Mouse (Mus musculus) intestine, embryonic 14.5 days (tissue): ENCODE results near the gene Atpif1. TPM values are rescaled to one million over a fixed set of nuclear protein-coding genes. Genes with fewer than 3 reads are reported as not detected.
A peak's percentile ranks its signal among the peaks of the same experiment; 100 is the strongest.
"Not testable (repeated sequence)": the region's sequence is repeated elsewhere in the genome, so short reads cannot be mapped to it uniquely, and the experiment has no call there.

Experiments used
- ATAC-seq: fragments of 200-750 bp; cut with Nextera tagmentation; replicated peaks from 2 replicates; pipeline ENCODE4 v1.8.0; 2017; ENCODE audit warnings: low read depth, moderate number of reproducible peaks, moderate TSS enrichment, moderate library complexity; ENCODE audit not compliant: low FRiP score, low TSS enrichment
- DNase-seq: peaks from one replicate; pipeline ENCODE4 v3.0.0-alpha.2; 2018; ENCODE audit warnings: low spot score
- H3K27ac ChIP-seq: fragments of 300-500 bp; sonication (generic); 2 replicates; pipeline ENCODE4 v1.5.1; 2014; ENCODE audit warnings: low read depth, mild to moderate bottlenecking, control low read depth
- H3K27me3 ChIP-seq: fragments of 300-500 bp; sonication (generic); replicated peaks from 2 replicates; pipeline ENCODE4 v1.6.1; 2014; ENCODE audit warnings: low read length, control low read depth; ENCODE audit not compliant: control insufficient read depth, insufficient read depth
- H3K36me3 ChIP-seq: fragments of 300-500 bp; sonication (generic); 2 replicates; pipeline ENCODE4 v1.6.1; 2014; ENCODE audit warnings: low read length, control low read depth; ENCODE audit not compliant: control insufficient read depth, insufficient read depth
- H3K4me1 ChIP-seq: fragments of 300-500 bp; sonication (generic); replicated peaks from 2 replicates; pipeline ENCODE4 v1.6.1; 2014; ENCODE audit warnings: low read length, control low read depth, mixed read lengths; ENCODE audit not compliant: control insufficient read depth, insufficient read depth
- H3K4me2 ChIP-seq: fragments of 300-500 bp; sonication (generic); 2 replicates; pipeline ENCODE4 v1.6.1; 2014; ENCODE audit warnings: low read length
- H3K4me3 ChIP-seq: fragments of 300-500 bp; sonication (generic); 2 replicates; pipeline ENCODE4 v1.5.1; 2014; ENCODE audit warnings: low read depth, low read length, control low read depth, mixed read lengths
- H3K9ac ChIP-seq: fragments of 300-500 bp; sonication (generic); 2 replicates; pipeline ENCODE4 v1.6.1; 2014; ENCODE audit warnings: mild to moderate bottlenecking, low read length
- H3K9me3 ChIP-seq: fragments of 300-500 bp; sonication (generic); 2 replicates; pipeline ENCODE4 v1.6.1; 2016; ENCODE audit warnings: low read length, control low read depth; ENCODE audit not compliant: control insufficient read depth
- WGBS: fragments of 180-500 bp; shearing (Covaris S2); extraction: QIAGEN DNeasy Blood & Tissue Kit; methylation state at CpG from one replicate; pipeline ENCODE4 v1.1.7; 2014; 5-methylcytosine and 5-hydroxymethylcytosine counted together
- polyA plus RNA-seq: library from polyadenylated mRNA; unstranded; fragments of >200 nt; fragmentation: Nextera tagmentation; extraction: Ambion mirVana; gene quantifications from 2 replicates; pipeline ENCODE4 v1.2.1, GENCODE M21; 2014

Atpif1 gene
- polyA plus RNA-seq, 1 experiment from 2014 or later, result 1,370 TPM

DNA sequence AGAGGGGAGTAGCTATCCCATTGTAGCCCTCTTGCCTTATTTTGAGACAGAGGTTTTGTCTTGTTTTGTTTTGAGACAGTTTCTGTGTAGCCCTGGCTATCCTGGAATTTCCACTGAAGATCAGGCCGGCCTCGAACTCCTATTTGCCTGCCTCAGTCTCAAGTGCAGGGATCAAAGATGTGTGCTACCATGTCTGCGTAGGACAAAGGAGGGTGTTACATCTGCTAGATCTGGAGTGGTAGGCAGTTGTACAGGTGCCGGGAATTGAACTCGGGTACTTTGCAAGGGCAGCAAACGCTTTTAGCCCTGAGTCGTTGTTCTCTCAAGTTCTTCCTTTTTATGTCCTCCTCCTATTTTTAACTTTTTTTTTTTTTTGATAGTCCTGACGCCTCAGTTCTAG is 42.4 kb downstream of the Atpif1 start:
- Histone ChIP-seq H3K36me3 (peaks cover 11% of the 10 kb centered on the region), H3K4me1 (no peaks in the 10 kb centered on the region), H3K27ac (no peak overlapping the region), H3K4me3 (no peak overlapping the region), H3K27me3 (no peaks in the 10 kb centered on the region), H3K9me3 (no peaks in the 10 kb centered on the region), H3K9ac (no peak overlapping the region), H3K4me2 (no peak overlapping the region)
- DNase-seq (no peak), ATAC-seq (no peak)
- WGBS, result 88% methylated on average over 8 of the region's 8 CpGs

GRCm38 (mm10) chr4:132490273-132491010 is 43.0 kb downstream of the Atpif1 start:
- H3K4me3 ChIP-seq, result no peak overlapping the region
- DNase-seq, result no peak
- H3K9me3 ChIP-seq, result no peaks in the 10 kb centered on the region
- ATAC-seq, result no peak
- H3K36me3 ChIP-seq, result peaks cover 7% of the 10 kb centered on the region; the same call in 1 of the 2 replicates
- no peak overlapping the region for H3K9ac ChIP-seq
- H3K27me3 ChIP-seq, result no peaks in the 10 kb centered on the region
- no peaks in the 10 kb centered on the region for H3K4me1 ChIP-seq
- 90% methylated on average over 13 of the region's 15 CpGs for WGBS
- H3K4me2 ChIP-seq, result no peak overlapping the region
- no peak overlapping the region for H3K27ac ChIP-seq

DNA sequence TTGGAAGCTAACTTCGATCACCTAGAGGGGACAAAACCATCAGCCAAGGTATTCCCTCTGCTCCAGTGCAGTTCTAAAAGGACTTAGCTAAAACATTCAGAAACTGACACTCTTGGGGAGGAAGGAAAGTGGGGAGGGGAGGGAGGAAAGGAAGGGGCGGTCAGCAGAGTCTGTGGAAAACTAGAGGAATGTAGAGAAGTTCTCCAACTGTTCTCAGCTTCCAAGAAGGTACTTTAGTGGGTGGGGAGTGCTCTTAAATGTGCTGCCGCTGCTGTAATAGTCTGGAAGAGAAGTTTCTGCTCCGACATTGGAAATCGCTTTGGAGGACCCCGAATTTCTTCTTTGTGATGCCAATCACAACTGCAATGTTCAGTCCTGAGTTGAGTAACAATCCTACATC is 44.5 kb downstream of the Atpif1 start:
- Histone ChIP-seq H3K36me3 (peaks cover 7% of the 10 kb centered on the region; the same call in 1 of the 2 replicates), H3K9ac (no peak overlapping the region), H3K4me1 (no peaks in the 10 kb centered on the region), H3K27me3 (no peaks in the 10 kb centered on the region), H3K4me2 (no peak overlapping the region), H3K9me3 (no peaks in the 10 kb centered on the region), H3K4me3 (no peak overlapping the region), H3K27ac (no peak overlapping the region)
- DNase-seq (no peak), ATAC-seq (no peak)
- 67% methylated on average over 6 of the region's 6 CpGs for WGBS

- H3K4me1 ChIP-seq, result no peaks in the 10 kb centered on the region
- no peak overlapping the region for H3K9ac ChIP-seq
- ATAC-seq (no peak), DNase-seq (no peak)
- no peaks in the 10 kb centered on the region for H3K27me3 ChIP-seq
- H3K27ac ChIP-seq, result no peak overlapping the region
- whole genome bisulfite sequencing, result 81% methylated on average over 3 of the region's 3 CpGs
- H3K36me3 ChIP-seq, result peaks cover 7% of the 10 kb centered on the region; the same call in 1 of the 2 replicates
- H3K9me3 ChIP-seq, result no peaks in the 10 kb centered on the region
- H3K4me2 ChIP-seq, result no peak overlapping the region
- H3K4me3 ChIP-seq, result no peak overlapping the region
Observed at GRCm38 (mm10) chr4:132488521-132488920, 44.9 kb downstream of the Atpif1 start.

GRCm38 (mm10) chr4:132484820-132485219 is 48.6 kb downstream of the Atpif1 start:
- Histone ChIP-seq H3K4me2 (no peak overlapping the region), H3K27ac (no peak overlapping the region), H3K36me3 (no peaks in the 10 kb centered on the region), H3K9ac (no peak overlapping the region), H3K27me3 (no peaks in the 10 kb centered on the region), H3K4me1 (no peaks in the 10 kb centered on the region), H3K9me3 (no peaks in the 10 kb centered on the region), H3K4me3 (no peak overlapping the region)
- 47% methylated on average over 5 of the region's 5 CpGs for WGBS
- DNase-seq (no peak), ATAC-seq (0 out of 2 replicates have a peak, but pooled peaks have one; percentile 53)

DNA sequence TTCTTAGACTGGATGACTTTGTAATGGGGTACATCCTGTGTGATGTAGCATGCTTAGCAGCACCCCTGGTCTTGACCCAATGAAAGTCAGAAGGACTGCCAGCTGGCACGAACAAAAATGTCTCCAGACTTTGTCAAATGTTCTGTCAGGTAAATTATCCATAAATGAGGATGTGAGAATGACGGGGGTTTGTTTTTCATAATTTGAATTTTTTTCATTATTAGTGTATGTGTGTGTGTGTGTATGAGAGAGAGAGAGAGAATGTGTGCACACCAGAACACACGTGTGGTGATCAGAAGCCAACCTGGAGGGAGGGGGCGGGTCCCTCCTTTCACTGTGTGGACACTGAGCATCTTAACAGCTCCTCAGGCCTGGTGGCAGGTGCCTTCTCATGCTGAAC is 49.2 kb downstream of the Atpif1 start:
- H3K4me2 ChIP-seq, result no peak overlapping the region
- whole genome bisulfite sequencing, result 71% methylated on average over 4 of the region's 4 CpGs
- H3K9ac ChIP-seq, result no peak overlapping the region
- DNase-seq, result no peak
- no peaks in the 10 kb centered on the region for H3K4me1 ChIP-seq
- no peaks in the 10 kb centered on the region for H3K36me3 ChIP-seq
- no peaks in the 10 kb centered on the region for H3K9me3 ChIP-seq
- no peak for ATAC-seq
- no peak overlapping the region for H3K27ac ChIP-seq
- H3K4me3 ChIP-seq, result no peak overlapping the region
- no peaks in the 10 kb centered on the region for H3K27me3 ChIP-seq

DNA sequence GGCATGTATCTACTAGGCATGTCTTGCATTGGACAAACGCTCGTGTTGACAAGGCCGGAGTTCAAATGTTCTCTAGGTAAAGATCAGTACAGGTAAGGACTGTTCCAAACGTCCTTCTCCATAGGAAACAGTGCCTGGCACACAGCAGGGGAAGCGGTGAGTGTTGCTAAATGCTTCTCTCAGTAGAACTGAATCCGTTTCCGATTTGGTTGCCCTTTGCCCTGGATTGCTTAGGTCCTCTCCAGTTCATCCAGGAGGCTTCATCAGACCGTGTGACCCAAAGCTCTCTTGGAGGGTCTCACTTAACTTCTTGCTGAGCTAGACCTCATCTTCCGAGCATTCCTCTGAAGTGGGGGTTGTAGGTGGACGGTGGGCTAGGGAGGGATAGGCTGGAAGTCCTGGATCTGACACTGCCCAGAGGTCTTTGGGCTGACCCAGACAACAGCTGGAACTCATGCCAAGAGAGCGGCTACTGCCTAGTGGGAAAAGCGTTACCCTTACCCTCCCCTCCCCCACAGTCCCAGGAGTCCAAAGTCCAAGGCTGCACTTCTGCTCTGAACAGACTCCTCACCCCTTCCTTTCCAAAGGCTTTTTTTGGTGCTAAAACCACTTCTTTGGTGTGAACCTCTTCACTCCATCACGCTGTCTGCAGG is 50.4 kb downstream of the Atpif1 start:
- Histone ChIP-seq H3K27ac (no peak overlapping the region), H3K9ac (no peak overlapping the region), H3K4me3 (no peak overlapping the region), H3K4me2 (no peak overlapping the region), H3K9me3 (no peaks in the 10 kb centered on the region), H3K27me3 (no peaks in the 10 kb centered on the region), H3K36me3 (no peaks in the 10 kb centered on the region), H3K4me1 (no peaks in the 10 kb centered on the region)
- no peak for ATAC-seq
- DNase-seq, result no peak
- WGBS, result 72% methylated on average over 13 of the region's 13 CpGs

- H3K27me3 ChIP-seq, H3K4me2 ChIP-seq, ATAC-seq, H3K4me3 ChIP-seq, H3K9me3 ChIP-seq, DNase-seq, H3K27ac ChIP-seq, H3K4me1 ChIP-seq, H3K36me3 ChIP-seq, H3K9ac ChIP-seq: not testable (repeated sequence)
- 59% methylated on average over 3 of the region's 3 CpGs for WGBS
Observed at GRCm38 (mm10) chr4:132482104-132482503, 51.4 kb downstream of the Atpif1 start.
